Mouse (Mus musculus): ENCODE data around the gene Padi2.

Gene Padi2

DNA sequence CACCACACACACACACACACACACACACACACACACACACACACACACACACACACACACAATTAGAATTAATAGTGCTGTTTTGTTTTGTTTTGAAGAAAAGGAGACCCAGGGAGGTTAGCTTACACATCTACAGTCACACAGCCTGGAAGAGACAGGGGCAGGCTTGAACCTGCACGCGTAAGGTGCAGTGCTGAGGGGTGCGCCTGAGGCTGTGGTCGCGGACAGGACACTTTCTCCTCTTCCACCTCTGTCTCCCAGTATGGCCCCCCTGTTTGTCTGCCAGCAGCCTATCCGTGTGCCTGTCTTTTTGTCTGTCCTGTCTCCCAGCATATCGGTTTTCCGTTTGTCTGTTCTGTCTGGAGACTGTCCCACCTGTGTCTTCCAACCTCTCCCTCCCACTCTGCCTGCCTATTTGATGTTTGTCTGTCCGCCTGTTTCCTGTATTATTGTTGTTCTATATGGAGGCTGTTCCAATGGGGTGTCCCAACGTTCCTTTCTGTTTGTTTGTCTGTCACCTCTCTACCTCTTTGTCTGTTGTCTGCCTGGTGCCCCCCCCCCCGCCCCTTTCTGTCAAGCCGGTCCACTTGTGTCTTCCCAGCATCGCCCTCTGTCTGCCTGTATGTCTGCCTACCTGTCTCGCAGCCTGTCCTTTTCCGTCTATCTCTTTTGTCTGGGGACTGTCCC is 80.0 kb downstream of the Padi2 start:
- DNase-seq (ENCODE audit: low read depth, low spot score), result no peak

DNA sequence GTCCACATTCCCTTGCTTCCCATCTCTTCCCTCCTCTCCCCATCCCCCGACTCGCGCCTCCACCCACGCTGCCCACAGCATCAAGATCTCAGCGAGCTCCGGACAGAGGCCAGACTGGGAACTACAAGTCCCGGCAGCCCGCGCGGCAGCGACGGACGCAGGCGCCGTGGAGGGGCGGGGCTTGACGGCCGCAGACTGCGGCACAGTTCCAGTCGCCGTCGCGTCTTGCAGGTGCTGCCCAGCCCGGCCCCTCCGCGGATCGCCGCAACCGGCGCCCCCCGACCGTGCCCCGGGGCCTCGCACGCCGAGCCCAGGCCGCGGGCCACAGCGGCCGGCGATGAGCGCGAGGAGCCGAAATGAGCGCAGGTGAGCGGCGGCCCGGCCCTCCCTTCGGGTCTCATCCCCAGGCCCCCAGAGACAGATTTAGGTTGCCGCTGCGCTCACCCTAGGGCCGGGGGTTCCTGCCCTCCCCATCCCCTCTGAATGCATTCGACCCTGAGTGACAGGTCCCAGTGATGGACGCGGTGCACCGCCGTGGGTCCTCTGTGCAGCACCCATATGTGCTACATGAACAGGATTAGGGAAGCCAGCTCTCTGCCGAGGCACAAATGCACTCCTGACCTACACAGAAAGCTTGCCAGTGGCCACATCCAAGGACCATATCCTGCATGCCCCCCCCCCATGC is 80.7 kb downstream of the Padi2 start, which contains the start of gene Atp13a2:
Gene Atp13a2, plus strand, starts transcription at position 163 of the 685 bp plus-strand sequence.
- peak; percentile 64 for DNase-seq (ENCODE audit: low read depth, low spot score)

DNA sequence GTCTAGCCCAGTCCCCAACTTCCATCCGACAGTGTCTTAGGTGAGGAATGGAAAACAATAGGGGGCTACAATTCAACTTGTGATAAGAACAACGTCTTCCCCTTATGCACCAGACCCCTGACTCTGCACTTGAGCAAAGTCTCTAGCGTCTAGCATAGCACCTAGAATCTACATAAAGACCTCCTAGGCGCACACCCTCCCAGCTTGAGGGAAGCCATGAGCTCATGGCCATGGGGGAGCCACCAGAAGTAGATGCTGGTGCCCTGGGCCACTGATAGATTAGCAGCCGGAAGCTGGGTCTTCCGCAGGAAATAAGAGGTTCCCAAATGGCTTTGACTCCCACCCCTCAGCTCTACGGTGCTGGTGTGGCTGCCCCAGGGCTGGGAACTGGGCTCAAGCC is 81.3 kb downstream of the Padi2 start:
- no peak for DNase-seq (ENCODE audit: low read depth, low spot score)

DNA sequence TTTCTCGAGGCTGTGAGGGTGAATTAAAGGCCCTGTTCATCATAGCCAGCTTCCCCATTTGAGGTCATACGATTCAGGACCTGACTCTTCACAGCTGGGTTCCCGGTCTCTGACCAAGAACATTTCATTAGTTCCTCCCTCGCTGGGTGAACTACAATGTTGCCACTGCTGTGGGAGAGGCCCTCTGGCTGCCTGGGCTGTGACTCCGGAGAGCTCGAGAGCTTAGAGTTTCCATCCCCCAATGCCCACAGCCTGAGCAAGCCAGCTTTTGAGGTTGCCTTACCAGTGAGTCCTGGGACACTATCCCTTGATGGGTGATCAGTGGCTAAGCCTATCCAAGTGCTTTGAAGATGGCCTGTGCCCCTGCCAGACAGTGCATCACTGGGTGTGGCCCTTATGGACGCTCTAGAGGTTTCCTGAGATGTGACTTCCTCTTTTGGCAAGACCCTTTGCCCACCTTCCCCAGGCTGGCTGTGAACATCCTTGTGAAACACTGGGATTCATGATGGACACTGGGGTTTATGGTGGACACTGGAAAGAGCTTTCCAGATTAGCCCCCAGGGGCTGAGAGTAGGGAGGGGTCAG is 82.7 kb downstream of the Padi2 start:
- no peak for DNase-seq (ENCODE audit: low read depth, low spot score)

DNA sequence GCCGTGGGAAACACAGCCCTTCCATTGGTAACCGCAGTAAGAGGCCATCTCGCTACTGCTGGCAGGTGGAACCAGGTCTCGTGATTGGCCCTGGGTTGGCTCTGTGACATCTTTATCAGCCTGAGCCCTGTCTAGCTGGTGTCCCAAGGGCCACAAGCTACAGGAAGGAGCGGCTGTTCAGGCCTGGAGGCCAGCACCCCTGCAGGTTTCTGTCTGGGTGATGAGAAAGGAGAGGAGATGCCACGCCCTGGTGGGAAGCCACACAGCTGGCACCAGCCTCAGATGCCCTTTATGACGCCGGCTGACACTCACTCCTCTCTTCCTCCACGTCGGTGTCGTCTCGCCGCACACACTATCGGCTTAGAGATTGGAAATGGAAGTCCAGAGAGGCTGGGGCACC is 83.3 kb downstream of the Padi2 start:
- DNase-seq (ENCODE audit: low read depth, low spot score), result no peak

DNA sequence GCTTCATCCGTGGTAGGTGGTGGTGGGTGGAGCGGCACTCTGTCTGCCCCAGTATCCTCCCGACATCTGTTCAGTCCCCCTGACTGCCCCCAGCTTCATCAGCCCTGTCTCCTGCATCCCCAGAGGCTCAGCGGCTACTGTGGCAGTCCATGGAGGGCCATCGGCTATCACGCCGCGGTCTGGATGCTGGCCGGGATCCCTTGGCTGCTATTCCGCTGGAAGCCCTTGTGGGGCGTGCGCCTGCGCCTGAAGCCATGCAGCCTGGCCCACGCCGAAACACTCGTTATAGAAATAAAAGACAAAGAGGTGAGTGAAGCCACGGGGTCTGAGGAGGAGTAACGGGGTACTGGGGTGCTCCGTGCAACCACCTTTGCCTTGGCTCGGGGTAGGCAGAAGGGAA is 86.1 kb downstream of the Padi2 start:
- no peak for DNase-seq (ENCODE audit: low read depth, low spot score)

DNA sequence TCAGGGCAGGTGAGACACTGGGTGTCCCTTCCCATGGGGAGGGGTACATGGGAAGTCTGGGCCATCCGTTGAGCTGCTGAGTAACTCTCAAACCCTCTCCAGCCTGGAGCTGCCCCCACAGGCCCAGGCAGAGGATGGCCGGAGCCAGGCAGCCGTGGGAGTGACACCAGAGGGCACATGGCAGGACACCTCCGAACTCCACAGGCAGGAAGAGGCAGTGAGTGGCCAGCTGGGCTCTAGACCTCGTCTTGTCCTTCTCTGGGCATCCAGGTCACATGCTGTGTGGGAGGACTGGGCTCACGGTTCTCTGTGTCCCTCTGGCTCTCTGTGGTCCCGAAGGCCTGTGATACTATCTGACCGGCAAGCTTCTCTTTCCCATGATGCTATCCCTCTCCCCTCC is 87.7 kb downstream of the Padi2 start:
- DNase-seq (ENCODE audit: low read depth, low spot score), result no peak

DNA sequence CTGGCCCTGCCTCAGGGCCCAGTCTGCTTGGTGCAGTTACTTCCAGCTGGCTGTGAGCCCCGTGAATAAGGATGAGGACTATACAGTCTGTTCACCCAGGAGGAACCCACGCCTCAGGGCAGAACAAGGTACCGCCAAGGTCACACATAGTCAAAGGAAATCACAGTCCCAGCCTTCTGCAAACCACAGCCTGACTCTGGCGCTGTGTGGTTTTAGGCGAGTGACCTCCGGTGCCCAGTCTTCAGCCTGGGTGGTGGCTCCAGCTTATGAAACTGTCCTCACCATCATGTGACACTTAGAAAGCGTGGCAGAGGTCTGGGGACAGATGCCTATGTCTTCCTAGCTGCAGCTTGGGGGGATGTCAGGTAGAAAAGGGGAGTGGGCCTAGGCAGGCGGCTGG is 89.7 kb downstream of the Padi2 start:
- no peak for DNase-seq (ENCODE audit: low read depth, low spot score)

DNA sequence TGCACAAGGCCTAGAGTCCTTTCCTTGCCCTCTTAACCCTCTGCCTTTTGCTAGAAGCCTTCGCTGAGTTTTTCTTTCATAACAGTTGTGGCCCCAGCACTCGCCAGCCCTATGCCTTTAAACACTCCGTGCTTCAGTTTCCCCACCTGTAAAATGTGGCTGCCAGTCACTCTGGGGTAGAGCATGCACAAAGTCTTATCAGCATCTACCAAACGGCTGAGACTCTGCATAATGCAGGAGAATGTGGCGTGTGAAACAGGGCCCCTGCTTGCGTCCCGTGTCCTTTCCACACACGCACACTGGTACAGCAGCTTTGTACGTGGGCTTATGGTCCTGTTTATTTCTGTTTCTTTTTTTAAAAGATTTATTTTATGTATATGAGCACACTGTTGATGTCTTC is 90.7 kb downstream of the Padi2 start:
- DNase-seq (ENCODE audit: low read depth, low spot score), result no peak

Measured in retina, adult 2 months (tissue).